Mouse (Mus musculus) adipocyte (in vitro differentiated cells): ENCODE measurements around the gene Dph7.
A peak's percentile ranks its signal among the peaks of the same experiment; 100 is the strongest.
"Not testable (repeated sequence)": the region's sequence is repeated elsewhere in the genome, so short reads cannot be mapped to it uniquely, and the experiment has no call there.

Experiments used
- DNase-seq: peaks from one replicate; pipeline ENCODE4 v3.0.0-alpha.2; 2016; ENCODE audit warnings: low spot score

Gene Dph7

GRCm38 (mm10) chr2:24962304-24963000 lies at the start of gene Dph7:
Gene Dph7, plus strand, starts transcription at chr2:24962400.
- DNase-seq, result peak; percentile 79

DNA sequence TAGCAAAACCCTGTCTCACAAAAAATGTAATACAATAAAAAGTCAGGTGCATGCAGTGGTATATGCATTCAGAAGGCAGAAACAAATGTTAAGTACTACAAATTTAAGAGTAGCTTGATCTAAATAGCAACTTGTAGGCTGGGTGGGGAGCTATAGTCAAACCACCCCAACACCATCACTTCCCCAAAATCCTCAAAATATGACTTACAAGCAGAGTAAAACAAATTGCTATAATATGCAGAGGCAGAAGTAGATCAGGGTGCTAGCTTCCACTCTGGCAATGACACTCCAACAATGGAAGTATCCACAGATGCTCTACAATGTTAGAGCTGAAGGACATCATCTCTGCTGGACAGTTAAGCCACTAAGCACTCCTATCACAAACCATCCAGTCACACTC lies 49.6 kb upstream of the Dph7 start:
- no peak for DNase-seq

DNA sequence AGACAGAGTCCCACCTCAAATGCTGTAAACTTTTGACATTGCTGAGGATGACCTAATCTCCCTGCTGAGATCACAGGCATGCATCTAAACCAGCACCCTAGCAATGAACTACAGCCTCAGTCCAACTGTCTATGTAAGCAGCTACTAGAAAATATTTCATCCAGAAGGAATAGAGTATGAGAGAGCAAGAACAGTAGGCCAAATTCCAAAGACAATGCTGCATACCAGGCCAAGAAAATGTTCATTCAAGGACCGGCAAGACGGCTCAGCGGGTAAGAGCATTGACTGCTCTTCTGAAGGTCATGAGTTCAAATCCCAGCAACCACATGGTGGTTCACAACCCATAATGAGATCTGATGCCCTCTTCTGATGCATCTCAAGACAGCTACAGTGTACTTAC lies 47.4 kb upstream of the Dph7 start:
- DNase-seq, result no peak

DNA sequence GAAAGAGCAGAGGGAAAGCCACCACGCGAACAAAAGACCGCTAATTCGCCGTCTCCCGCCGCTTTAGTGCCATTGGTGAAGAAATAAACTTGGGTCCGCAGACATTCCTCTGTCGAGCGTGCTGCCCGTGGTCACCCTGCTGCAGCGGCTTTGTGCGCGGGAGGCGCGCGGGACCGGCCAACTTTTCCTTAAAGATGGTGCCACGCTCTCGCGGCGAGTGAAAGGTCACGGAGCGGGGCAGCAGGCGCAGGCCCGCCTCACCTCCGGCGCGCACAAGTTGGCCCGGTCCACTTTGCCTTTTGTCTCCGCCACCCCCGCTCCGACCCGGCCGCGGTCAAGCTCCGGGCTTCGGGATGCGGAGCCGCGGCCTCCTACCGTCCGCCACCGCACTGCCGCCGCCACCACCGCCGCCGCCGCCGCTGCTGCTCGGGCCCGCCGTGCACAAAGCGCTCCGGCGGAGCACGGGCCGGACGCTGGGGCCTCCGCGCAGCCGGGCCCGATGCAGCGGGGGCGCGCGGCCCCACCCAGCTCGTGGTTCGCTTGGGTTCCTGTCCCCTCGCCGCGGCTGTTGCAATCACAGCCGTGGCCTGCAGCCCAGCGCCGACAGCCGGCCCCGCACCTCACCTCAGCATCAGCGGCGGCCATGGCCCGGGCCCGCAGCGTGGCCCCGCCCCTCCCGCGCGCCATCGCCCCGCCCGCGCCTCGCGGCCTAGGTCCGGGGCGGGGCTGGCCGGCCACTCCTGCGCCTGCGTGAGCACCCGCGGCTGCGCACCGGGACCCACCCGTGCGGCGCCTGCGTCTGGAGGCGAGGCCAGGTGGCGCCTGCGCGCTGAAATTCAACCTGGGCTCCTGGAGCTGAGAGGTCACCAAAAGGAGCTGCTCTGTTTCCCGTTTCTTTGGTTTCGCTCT lies 43.0 kb upstream of the Dph7 start, which contains the start of gene Ehmt1:
Gene Ehmt1 (minus strand): TSS at position 685 of the 909 bp plus-strand sequence.
- peak; percentile 89 for DNase-seq

DNA sequence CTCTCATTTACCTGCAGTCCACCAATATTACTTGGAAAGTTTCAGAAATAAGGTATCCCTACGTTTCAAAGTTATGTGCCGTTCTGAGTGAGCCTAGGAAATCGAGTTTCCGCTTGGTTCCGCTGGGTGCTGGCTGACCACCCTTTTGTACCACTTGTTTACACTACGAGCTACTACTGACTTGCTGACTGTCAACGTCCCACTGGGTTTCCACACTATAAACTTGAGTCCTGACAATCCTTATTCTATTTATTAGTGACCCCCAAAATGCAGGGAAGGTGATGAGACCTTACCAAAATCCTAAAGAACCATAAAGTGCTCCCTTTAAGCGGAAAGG lies 42.4 kb upstream of the Dph7 start:
- no peak for DNase-seq

DNA sequence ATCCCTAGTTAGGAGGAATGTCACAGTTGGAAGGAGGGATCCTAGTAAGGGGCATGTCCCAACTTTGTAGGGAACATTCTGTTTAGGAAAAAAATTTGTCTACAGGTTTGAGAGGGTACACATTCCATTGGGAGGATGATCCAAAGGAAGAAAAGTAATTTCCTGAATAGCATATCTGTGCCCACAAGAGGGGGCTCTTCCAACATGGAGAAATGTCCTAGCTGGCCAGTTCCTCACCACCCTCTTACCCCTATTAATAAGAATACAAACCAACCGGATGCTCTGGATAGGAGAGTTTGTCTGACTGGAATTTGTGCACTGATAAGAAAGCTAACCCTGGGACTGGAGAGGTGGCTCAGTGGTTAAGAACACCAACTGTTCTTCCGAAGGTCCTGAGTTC lies 38.6 kb upstream of the Dph7 start:
- peak; percentile 34 for DNase-seq

GRCm38 (mm10) chr2:24925284-24925683 lies 36.9 kb upstream of the Dph7 start:
- no peak for DNase-seq

DNA sequence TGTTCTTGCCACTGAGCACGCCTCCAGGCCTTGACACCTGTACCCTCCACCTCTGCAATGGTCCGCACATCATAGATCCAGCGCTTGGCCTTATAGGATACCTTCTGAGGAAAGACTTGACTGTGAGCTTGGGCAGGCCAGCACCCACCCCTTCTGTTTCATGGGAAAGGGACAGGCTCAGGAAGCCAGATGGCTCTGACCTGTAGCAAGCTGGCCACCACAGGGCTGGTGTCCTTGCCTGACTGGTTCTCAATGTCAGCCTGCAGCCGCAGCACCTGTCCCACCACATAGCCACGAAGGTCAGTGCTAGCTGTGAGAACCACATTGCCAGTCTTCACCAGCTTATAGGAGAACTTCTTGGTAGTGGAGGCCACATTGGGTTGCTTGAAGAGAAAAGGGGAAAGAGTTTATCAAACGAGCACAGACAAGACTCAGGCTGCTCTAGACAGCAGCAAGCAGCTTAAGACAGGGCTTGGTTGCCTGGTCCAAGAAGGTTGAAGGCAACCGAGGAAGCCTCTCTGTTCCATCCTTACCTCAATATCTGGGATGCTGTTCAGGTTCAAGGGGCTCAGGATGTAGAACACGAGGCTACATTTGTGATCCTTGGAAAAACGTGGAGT lies 35.7 kb upstream of the Dph7 start:
- no peak for DNase-seq

DNA sequence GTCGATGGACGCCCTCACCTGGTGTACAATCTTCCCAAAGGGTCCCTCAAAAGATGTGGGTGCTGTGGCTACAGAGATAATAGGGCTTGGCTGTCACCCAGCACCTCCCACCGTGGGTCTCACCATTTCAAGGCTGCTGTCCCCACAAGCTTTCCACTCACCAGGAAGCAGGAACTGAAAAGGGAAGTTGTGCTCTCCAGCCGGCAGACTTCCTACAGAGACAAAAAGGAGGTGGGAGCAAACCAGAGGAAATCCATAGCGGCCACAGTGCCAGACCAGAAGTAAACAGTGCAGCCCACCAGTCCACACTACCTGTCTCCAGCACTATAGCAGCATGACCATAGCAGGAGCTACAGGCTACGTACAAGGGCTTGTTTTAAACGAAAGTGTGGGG lies 35.2 kb upstream of the Dph7 start:
- no peak for DNase-seq

DNA sequence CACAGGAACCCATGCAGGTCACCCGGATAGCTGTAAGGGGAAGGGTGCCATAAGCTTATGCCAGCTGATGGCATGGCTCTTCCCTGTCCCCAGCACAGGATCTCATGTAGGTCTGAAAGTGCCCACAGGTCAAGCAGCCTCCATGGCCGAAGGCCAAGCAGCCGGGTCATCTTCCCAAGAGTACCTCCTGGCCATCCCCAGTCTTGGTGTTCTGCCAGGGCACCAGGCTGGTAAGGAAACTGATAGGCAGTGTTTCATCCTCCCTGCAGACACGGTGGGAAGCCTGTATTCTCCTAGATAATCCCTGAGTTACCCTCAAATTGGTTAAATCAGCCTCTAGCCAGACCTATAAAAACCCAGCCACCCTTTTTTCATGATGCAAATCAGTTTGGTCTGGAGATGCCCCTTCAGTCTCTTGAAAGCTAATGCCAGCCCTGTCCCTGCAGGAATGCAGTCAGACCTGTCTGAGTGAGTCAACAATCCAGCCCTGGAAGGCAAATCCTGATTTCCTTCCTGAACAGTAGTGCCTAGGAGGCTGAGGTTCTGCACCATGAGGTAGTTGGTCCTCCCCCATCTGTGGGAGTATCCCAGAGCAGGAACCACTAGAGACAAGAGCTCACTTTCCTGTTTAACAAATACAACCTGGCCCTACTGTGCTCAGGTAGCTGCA lies 34.3 kb upstream of the Dph7 start:
- DNase-seq, result no peak

DNA sequence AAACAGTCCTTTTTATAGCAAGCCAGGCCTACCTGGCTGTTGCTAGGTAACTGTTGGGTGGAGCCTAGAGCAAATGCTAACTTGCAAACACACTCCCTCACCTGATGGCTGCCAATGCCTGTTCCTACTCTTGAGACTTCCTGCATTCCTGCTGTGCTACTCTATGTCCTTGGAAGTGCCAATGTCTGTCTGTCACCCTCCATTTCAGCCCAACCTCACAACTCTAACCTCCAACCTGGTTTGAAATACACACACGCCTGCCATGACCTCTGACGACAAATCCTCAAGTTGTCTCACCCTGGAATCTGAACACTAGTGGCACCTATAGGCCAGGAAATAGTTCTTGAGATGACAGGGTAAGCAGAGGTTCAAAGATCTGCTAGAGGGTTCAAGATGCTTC lies 33.1 kb upstream of the Dph7 start:
- DNase-seq, result no peak

DNA sequence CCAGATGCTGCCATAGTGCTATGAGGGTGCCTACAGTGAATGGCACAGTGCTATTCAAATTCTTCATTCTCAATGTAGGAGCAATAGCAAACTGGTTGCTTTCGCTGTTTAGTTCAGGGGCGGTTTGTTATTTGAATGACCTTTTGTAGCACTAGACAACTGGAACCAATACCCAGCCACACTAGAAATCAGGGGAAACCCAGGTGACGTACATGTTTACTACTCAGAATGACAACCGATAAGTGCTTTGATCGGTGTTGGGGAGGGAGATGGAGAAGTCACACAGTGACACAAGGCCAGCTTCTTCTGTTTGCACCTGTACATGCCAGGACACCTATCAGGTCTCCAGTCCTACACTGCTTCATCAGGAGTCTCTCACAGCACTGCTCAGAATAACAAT lies 32.6 kb upstream of the Dph7 start:
- DNase-seq, result no peak

DNA sequence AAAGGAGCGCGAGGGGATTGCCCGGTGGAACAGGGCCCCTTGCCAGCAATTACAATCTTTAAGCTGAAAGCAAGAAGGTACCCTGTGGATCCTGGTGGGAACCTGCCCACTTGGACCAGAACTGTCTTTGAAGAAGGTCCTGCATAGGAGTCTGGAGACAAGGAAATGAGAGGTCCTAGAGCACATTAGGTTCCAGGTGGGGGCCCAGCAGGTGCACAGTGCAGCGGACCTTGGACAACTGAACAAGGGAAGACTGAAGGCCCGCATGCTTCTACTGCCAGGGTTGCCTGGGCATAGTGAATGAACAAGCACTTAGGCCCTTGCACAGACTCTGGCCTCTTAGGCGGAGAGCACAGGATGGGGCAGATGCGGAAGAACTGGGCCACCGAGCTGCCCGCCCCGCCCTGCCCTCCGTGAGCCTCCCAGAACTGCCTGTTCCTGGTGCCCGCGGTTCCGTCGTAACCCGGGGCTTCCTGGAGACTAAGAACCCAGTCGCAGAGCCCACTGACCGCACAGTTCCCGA lies 27.7 kb upstream of the Dph7 start:
- no peak for DNase-seq

DNA sequence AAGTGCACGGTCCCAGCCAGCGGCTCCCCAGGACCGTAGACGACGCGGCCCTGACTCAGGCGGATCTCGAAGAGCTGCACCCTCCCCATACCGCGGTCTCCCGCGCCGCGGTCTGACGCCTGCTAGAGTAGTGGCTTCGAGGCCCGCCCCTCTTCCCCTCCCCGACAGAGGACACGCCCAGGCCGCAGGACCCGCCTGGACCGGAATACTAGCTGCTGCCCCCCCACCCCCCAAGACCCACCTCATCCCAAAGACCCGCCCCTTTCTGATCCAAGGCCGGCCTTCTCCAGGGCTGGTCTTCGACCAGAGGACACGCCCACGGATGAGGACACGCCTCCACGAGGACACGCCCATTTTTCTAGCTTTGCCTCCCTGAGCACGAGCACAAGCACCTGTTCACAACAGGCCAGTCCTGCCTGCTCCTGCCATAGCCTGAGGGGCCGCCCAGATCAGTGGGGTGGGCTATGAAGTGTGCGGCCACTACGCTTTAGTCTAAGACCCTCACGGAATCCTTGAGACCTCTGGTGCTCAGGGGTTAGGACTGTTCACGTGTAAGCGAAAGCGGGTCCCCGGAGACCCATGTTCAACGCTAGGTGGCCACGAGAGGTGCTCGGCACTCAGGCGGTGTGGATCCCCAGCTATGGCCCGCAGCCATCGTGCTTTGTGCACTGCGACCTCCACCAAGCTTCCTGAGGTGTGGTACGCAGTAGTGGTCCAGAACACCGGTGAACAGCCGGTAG lies 27.0 kb upstream of the Dph7 start, which contains the start of gene Arrdc1:
Gene Arrdc1 (minus strand): TSS at position 196 of the 740 bp plus-strand sequence.
- DNase-seq, result peak; percentile 73

DNA sequence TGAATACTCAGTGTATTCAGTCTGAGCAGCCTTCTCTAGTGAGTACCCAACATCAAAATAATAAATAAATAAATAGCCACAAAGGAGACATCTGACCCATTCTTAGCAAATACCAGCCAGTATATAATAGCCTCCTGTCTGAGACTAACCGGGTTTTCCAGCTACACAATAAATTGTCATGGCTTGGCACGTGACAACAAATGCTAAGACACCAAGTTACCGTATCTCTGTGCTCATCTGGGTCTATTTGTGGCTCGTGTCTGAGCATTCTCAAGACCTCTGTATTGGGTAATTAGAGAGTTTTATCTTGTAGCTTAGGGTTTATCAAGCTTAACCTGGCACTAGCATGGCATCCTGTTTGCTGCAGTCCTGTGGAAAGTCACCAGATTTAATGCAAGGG lies 20.1 kb upstream of the Dph7 start:
- no peak for DNase-seq

GRCm38 (mm10) chr2:24944304-24944703 lies 17.9 kb upstream of the Dph7 start:
- not testable (repeated sequence) for DNase-seq

DNA sequence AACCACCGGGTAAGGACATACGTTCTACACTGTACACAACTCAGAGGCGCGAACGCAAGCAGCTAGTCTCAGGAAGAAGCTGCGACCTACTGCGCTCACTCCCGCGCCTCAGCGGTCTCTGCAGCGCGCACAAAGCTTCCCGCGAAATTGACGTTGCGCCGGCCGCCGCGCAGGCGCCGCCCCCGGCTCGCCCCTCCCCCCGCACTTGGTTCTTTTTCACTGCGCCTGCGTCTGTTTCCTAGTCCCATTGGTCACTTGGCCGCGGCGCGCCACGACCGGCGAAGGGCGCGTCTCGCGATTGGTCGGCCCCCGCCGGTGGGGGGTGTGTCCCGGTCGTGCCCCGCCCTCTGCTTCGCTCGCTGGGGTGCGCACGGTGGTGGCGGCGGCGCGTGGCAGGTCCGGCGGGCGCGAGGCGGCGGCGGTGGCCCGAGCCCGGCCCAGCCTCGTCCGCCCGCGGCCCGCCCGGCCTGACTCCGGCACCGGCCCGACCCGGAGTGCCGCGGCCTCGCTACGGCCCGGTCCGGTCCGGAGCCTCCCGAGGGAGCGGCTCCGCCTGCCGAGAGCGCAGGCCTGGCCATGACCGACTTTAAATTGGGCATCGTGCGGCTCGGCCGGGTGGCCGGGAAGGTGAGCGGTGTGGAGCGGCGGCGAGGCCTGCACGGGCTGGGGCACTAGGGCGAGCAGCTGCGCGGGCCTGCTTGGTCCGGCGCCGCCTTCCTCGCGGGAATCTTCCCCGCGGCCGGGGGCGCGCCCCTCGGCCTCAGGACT lies 12.6 kb upstream of the Dph7 start, which contains the start of gene Zmynd19:
Gene Zmynd19 (plus strand): TSS at position 372 of the 768 bp plus-strand sequence.
- peak; percentile 94 for DNase-seq

GRCm38 (mm10) chr2:24950189-24950535 lies 12.0 kb upstream of the Dph7 start:
- no peak for DNase-seq

GRCm38 (mm10) chr2:24952537-24953055 lies 9.6 kb upstream of the Dph7 start:
- DNase-seq, result no peak

DNA sequence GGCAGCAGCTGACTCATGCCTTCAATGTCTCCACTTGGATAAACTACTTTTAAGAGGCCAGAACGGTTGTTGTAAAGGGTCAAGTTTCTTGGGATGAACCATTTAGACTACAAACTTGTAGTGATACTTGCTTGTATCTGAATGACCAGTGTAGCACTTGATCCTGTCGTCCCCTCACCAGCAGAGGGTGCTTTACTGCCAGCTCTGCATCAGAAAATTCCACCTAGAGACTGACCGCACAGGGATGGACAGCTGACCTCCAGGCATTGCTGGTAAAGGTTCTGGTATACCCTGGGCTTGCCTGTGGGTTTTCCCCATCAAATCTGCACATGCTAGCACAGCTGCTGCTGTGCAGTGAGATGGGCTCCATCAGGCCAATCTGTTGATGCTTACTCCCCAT lies 1.3 kb upstream of the Dph7 start:
- DNase-seq, result peak; percentile 31
